7 mouse cellular contexts compared by ENCODE assay signal in the genomic region with DNA sequence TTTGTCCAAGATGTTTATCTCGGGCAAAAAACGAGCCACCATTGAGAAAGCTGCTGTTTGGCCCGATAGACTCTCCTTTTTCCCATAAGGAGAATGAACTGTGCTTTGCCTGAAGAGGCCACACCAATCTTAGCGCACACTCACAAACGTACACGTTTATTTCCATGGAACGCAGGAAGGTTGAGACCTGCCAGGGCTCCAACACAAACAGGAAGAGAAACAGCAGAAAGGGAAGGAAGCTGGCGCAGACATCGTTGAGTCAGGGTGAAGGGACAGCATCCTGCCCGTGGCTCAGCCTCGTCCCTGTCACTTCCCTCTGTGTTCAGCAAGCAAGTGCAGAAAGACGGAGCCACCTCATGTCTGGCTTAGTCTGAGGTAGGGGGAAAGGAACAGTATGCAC. TPM values are rescaled to one million over a fixed set of nuclear protein-coding genes. Genes with fewer than 3 reads are reported as not detected.
DNase-seq lines count a peak whose midpoint lies in the region; ATAC-seq and TF ChIP-seq lines count a peak whose summit lies in the region.

No protein-coding gene starts in this region.

- H3K4me2 ChIP-seq in CH12.LX (ENCODE audit: insufficient read depth, low read depth, poor library complexity, severe bottlenecking): peak overlapping the region; percentile 57
- H3K4me2 ChIP-seq in heart, embryonic 15.5 days: peak overlapping the region; percentile 24; the same call in 1 of the 2 replicates
- no peak overlapping the region for H3K4me2 ChIP-seq in midbrain, embryonic 16.5 days (ENCODE audit: low read length)

- no peaks in the 10 kb centered on the region for H3K9me3 ChIP-seq in CH12.LX (replicated peaks; ENCODE audit: low read length)
- no peaks in the 10 kb centered on the region for H3K9me3 ChIP-seq in heart, embryonic 15.5 days (replicated peaks)
- H3K9me3 ChIP-seq in midbrain, embryonic 16.5 days (replicated peaks; ENCODE audit: control insufficient read depth, low read length, poor library complexity, severe bottlenecking): no peaks in the 10 kb centered on the region

- no peak for TF ChIP-seq CTCF in CH12.LX (conservative IDR thresholded peaks at IDR 0.05 in 1 of 2, IDR thresholded peaks at IDR 0.05 in 1 of 2; ENCODE audit: low read depth in 2 of 2, low read length in 2 of 2)
- TF ChIP-seq CTCF in bone marrow macrophage, adult 2 months (IDR thresholded peaks at IDR 0.05; ENCODE audit: low read depth, low read length): no peak

- H3K27me3 ChIP-seq in CH12.LX (replicated peaks): no peaks in the 10 kb centered on the region
- no peaks in the 10 kb centered on the region for H3K27me3 ChIP-seq in heart, embryonic 15.5 days
- no peaks in the 10 kb centered on the region for H3K27me3 ChIP-seq in midbrain, embryonic 16.5 days (ENCODE audit: control insufficient read depth, insufficient read depth, low read depth, low read length)

- no peaks in the 10 kb centered on the region for H3K79me2 ChIP-seq in CH12.LX (replicated peaks; ENCODE audit: control insufficient read depth, extremely low read depth, insufficient read depth, poor library complexity, severe bottlenecking)

- peak overlapping the region in 1 of 3 experiments; percentile 19 for H3K4me3 ChIP-seq in CH12.LX (replicated peaks in 1 of 3; ENCODE audit: low read depth in 2 of 3, low read length in 2 of 3, poor library complexity in 1 of 3)
- H3K4me3 ChIP-seq in bone marrow macrophage, adult 2 months (ENCODE audit: insufficient read depth, low read length): peak overlapping the region; percentile 29
- no peak overlapping the region for H3K4me3 ChIP-seq in heart, embryonic 15.5 days
- no peak overlapping the region for H3K4me3 ChIP-seq in midbrain, embryonic 16.5 days (ENCODE audit: low read depth, low read length)

- no peak for TF ChIP-seq RAD21 in CH12.LX (IDR thresholded peaks at IDR 0.05; ENCODE audit: low read depth, low read length)

- 0 out of 2 replicates have a peak, but pooled peaks have one; percentile 22 for TF ChIP-seq POLR2A in CH12.LX (IDR thresholded peaks at IDR 0.05; ENCODE audit: low read depth, low read length)
- TF ChIP-seq POLR2A in bone marrow macrophage, adult 2 months (IDR thresholded peaks at IDR 0.05; ENCODE audit: borderline replicate concordance, low read depth, low read length): no peak

- peaks cover 14 to 30% of the 10 kb centered on the region in 2 experiments for H3K4me1 ChIP-seq in CH12.LX (ENCODE audit: control insufficient read depth in 1 of 2, insufficient read depth in 2 of 2)
- H3K4me1 ChIP-seq in bone marrow macrophage, adult 2 months (ENCODE audit: control insufficient read depth, insufficient read depth, low read length): peaks cover 17% of the 10 kb centered on the region
- peaks cover 6% of the 10 kb centered on the region; the same call in 1 of the 2 replicates for H3K4me1 ChIP-seq in heart, embryonic 15.5 days (replicated peaks)
- H3K4me1 ChIP-seq in midbrain, embryonic 16.5 days (ENCODE audit: control insufficient read depth, insufficient read depth, low read length): no peaks in the 10 kb centered on the region

- peak; percentile 55; the same call in 1 of the 2 replicates for ATAC-seq in heart, embryonic 15.5 days (replicated peaks; ENCODE audit: insufficient number of reproducible peaks, insufficient read depth, low FRiP score, low read depth)
- ATAC-seq in megakaryocyte progenitor cell, adult 5-6 weeks (replicated peaks; ENCODE audit: poor library complexity): peak; percentile 90
- no peak for ATAC-seq in midbrain, embryonic 16.5 days

- no peak for TF ChIP-seq EP300 in CH12.LX (IDR thresholded peaks at IDR 0.05; ENCODE audit: low read length)

- H3K36me3 ChIP-seq in CH12.LX (replicated peaks in 1 of 2; ENCODE audit: control insufficient read depth in 1 of 2, insufficient read depth in 1 of 2, low read length in 1 of 2): no peaks in the 10 kb centered on the region
- no peaks in the 10 kb centered on the region for H3K36me3 ChIP-seq in heart, embryonic 15.5 days
- H3K36me3 ChIP-seq in midbrain, embryonic 16.5 days (ENCODE audit: control insufficient read depth, insufficient read depth, low read length): no peaks in the 10 kb centered on the region

- 50% methylated on average over 12 of the region's 12 CpGs for WGBS in heart, embryonic 15.5 days
- 85% methylated on average over 12 of the region's 12 CpGs for WGBS in midbrain, embryonic 16.5 days

- H3K27ac ChIP-seq in CH12.LX (ENCODE audit: insufficient read depth, low read depth): no peak overlapping the region
- H3K27ac ChIP-seq in bone marrow macrophage, adult 2 months (ENCODE audit: insufficient read depth, low read depth, low read length): peak overlapping the region; percentile 59
- H3K27ac ChIP-seq in heart, embryonic 15.5 days: peak overlapping the region; percentile 45; the same call in 1 of the 2 replicates
- no peak overlapping the region for H3K27ac ChIP-seq in midbrain, embryonic 16.5 days (ENCODE audit: low read length)

- peak overlapping the region; percentile 29; the same call in 1 of the 2 replicates for H3K9ac ChIP-seq in CH12.LX (ENCODE audit: insufficient read depth, low read depth)
- no peak overlapping the region for H3K9ac ChIP-seq in heart, embryonic 15.5 days
- no peak overlapping the region for H3K9ac ChIP-seq in midbrain, embryonic 16.5 days (ENCODE audit: low read depth, low read length)

- dilution Hi-C loops in CH12.LX (cut with MboI; ENCODE audit: extremely low pct_ligation_motif_present, extremely low pct_unique_long_range_greater_than_20kb, low sequenced_read_pairs): no loop called here

- in situ Hi-C loops in CH12.LX (cut with MboI; ENCODE audit: low pct_ligation_motif_present, low pct_unique_long_range_greater_than_20kb, low sequenced_read_pairs): no loop called here

- DNase-seq in CH12.LX (ENCODE audit: extremely low read depth): peak; percentile 42
- peak; percentile 25 to 45 for DNase-seq in left cerebral cortex, adult 9 months (ENCODE audit: low spot score in 2 of 2)
- peak; percentile 45 to 54 for DNase-seq in thymus, postnatal 36 days

TF ChIP-seq in CH12.LX, 34 proteins besides CTCF, POLR2A, EP300 and RAD21:
- no peak for TF ChIP-seq JUN (IDR thresholded peaks at IDR 0.05; ENCODE audit: insufficient read depth, low read depth, low read length)
- no peak for TF ChIP-seq MAZ (IDR thresholded peaks at IDR 0.05; ENCODE audit: low read depth, low read length)
- TF ChIP-seq MAFK (IDR thresholded peaks at IDR 0.05; ENCODE audit: insufficient replicate concordance, low read length): no peak
- no peak for TF ChIP-seq ZC3H11A (IDR thresholded peaks at IDR 0.05; ENCODE audit: low read depth, low read length)
- TF ChIP-seq PAX5 (IDR thresholded peaks at IDR 0.05; ENCODE audit: low read length): no peak
- 0 out of 2 replicates have a peak, but pooled peaks have one; percentile 43 for TF ChIP-seq ELF1 (IDR thresholded peaks at IDR 0.05; ENCODE audit: low read depth, low read length)
- no peak for TF ChIP-seq MEF2A (IDR thresholded peaks at IDR 0.05; ENCODE audit: borderline replicate concordance, low read depth, low read length)

RNA-seq across cellular contexts. Expression of gene Ivns1abp, which starts 56.8 kb away (rescaled TPM):
- total RNA-seq in CH12.LX (2012; rRNA removed): 77.6 and 88.1 TPM in 2 replicates
- 197 and 234 TPM in 2 replicates for total RNA-seq in CH12.LX (2014; rRNA removed)
- 212 and 216 TPM in 2 replicates for polyA plus RNA-seq in CH12.LX (2012; ENCODE audit: insufficient read length, low read depth)
- polyA plus RNA-seq in bone marrow macrophage, adult 2 months (2012; ENCODE audit: insufficient read depth, insufficient read length, missing spikeins): 115 and 122 TPM in 2 replicates
- polyA plus RNA-seq in heart, embryonic 15.5 days (2015; fragmentation: Nextera tagmentation; extraction: Ambion mirVana): 278 and 308 TPM in 2 replicates
- total RNA-seq in megakaryocyte progenitor cell, adult 5-6 weeks (2015): 277 and 293 TPM in 2 replicates
- 330 and 449 TPM in 2 replicates for total RNA-seq in megakaryocyte progenitor cell, adult 5-6 weeks (2017)
- 260 and 271 TPM in 2 replicates for polyA plus RNA-seq in midbrain, embryonic 16.5 days (2015; fragmentation: Nextera tagmentation; extraction: Ambion mirVana)

Comparison
In these comparisons a context has a peak if more than half of its experiments do, and no peak if none do; other contexts are left out.
1. H3K27ac ChIP-seq: peak in bone marrow macrophage, adult 2 months (single experiment) and heart, embryonic 15.5 days (single experiment); none in CH12.LX (single experiment) and midbrain, embryonic 16.5 days (single experiment).
2. Peak in every context shown above with its lines, with median percentiles within 50 percentile points of each other: DNase-seq.